Mouse (Mus musculus): ENCODE data around the gene Ppp1r12a. TPM values are rescaled to one million over a fixed set of nuclear protein-coding genes. Genes with fewer than 3 reads are reported as not detected.
"Not testable (repeated sequence)": the region's sequence is repeated elsewhere in the genome, so short reads cannot be mapped to it uniquely, and the experiment has no call there.

The Ppp1r12a gene
- polyA plus RNA-seq, 1 experiment from 2014 or later, result 71.9 TPM

- no peaks in the 10 kb centered on the region for H3K9me3 ChIP-seq (ENCODE audit: control insufficient read depth, low read length)
- 82% methylated on average over 2 of the region's 2 CpGs for whole genome bisulfite sequencing
- no peaks in the 10 kb centered on the region for H3K4me1 ChIP-seq (ENCODE audit: control insufficient read depth, insufficient read depth, low read length)
- H3K9ac ChIP-seq (ENCODE audit: low read depth, low read length), result no peak overlapping the region
- no peaks in the 10 kb centered on the region for H3K27me3 ChIP-seq (replicated peaks; ENCODE audit: control insufficient read depth, insufficient read depth, low read length)
- DNase-seq (ENCODE audit: low spot score) (no peak), ATAC-seq (ENCODE audit: low read depth) (no peak)
- H3K4me3 ChIP-seq (ENCODE audit: low read depth, low read length), result no peak overlapping the region
- H3K36me3 ChIP-seq (ENCODE audit: control insufficient read depth, insufficient read depth, low read length), result peaks cover 55% of the 10 kb centered on the region
- H3K4me2 ChIP-seq (ENCODE audit: low read depth, low read length), result no peak overlapping the region
- no peak overlapping the region for H3K27ac ChIP-seq (replicated peaks; ENCODE audit: low read depth, low read length)
Measured at GRCm38 (mm10) chr10:108251181-108251580, 89.2 kb downstream of the Ppp1r12a start.

- no peak overlapping the region for H3K4me3 ChIP-seq (ENCODE audit: low read depth, low read length)
- H3K4me2 ChIP-seq (ENCODE audit: low read depth, low read length), result no peak overlapping the region
- WGBS, result 86% methylated on average over 7 of the region's 7 CpGs
- DNase-seq (ENCODE audit: low spot score) (no peak), ATAC-seq (ENCODE audit: low read depth) (no peak)
- no peaks in the 10 kb centered on the region for H3K4me1 ChIP-seq (ENCODE audit: control insufficient read depth, insufficient read depth, low read length)
- no peak overlapping the region for H3K27ac ChIP-seq (replicated peaks; ENCODE audit: low read depth, low read length)
- no peaks in the 10 kb centered on the region for H3K9me3 ChIP-seq (ENCODE audit: control insufficient read depth, low read length)
- H3K36me3 ChIP-seq (ENCODE audit: control insufficient read depth, insufficient read depth, low read length), result peaks cover 66% of the 10 kb centered on the region
- H3K9ac ChIP-seq (ENCODE audit: low read depth, low read length), result no peak overlapping the region
- H3K27me3 ChIP-seq (replicated peaks; ENCODE audit: control insufficient read depth, insufficient read depth, low read length), result no peaks in the 10 kb centered on the region
Measured at GRCm38 (mm10) chr10:108255812-108256376, 93.9 kb downstream of the Ppp1r12a start.

- Histone ChIP-seq H3K36me3 (ENCODE audit: control insufficient read depth, insufficient read depth, low read length) (peaks cover 63% of the 10 kb centered on the region), H3K9ac (ENCODE audit: low read depth, low read length) (no peak overlapping the region), H3K4me3 (ENCODE audit: low read depth, low read length) (no peak overlapping the region), H3K4me2 (ENCODE audit: low read depth, low read length) (no peak overlapping the region), H3K27ac (replicated peaks; ENCODE audit: low read depth, low read length) (no peak overlapping the region), H3K9me3 (ENCODE audit: control insufficient read depth, low read length) (no peaks in the 10 kb centered on the region), H3K27me3 (replicated peaks; ENCODE audit: control insufficient read depth, insufficient read depth, low read length) (no peaks in the 10 kb centered on the region), H3K4me1 (ENCODE audit: control insufficient read depth, insufficient read depth, low read length) (no peaks in the 10 kb centered on the region)
- 90% methylated on average over 10 of the region's 10 CpGs for WGBS
- DNase-seq (ENCODE audit: low spot score) (no peak), ATAC-seq (ENCODE audit: low read depth) (no peak)
Measured at GRCm38 (mm10) chr10:108260931-108261330, 98.9 kb downstream of the Ppp1r12a start.

DNA sequence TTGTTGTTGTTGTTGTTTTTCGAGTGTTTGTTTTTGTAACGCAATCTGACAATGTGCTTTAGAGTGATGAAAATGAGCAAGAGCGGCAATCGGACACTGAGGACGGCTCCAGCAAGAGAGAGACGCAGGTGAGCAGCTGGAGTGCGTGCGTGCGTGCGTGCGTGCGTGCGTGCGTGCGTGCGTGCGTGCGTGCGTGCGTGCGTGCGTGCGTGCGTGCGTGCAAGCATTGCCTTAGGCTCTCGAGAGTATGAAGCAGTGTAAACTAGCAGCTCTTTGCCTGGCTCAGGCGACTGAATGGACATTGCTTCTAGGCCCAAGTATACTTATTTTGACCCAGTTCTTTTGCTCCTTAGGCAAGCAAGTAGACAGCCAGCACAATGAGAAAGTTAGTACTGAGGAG, 102.6 kb downstream of the Ppp1r12a start:
- ATAC-seq (ENCODE audit: low read depth), result no peak
- no peak overlapping the region for H3K9ac ChIP-seq (ENCODE audit: low read depth, low read length)
- 96% methylated on average over 27 of the region's 27 CpGs for WGBS
- no peak for DNase-seq (ENCODE audit: low spot score)
- H3K27ac ChIP-seq (replicated peaks; ENCODE audit: low read depth, low read length), result no peak overlapping the region
- H3K4me2 ChIP-seq (ENCODE audit: low read depth, low read length), result no peak overlapping the region
- no peaks in the 10 kb centered on the region for H3K4me1 ChIP-seq (ENCODE audit: control insufficient read depth, insufficient read depth, low read length)
- peaks cover 64% of the 10 kb centered on the region for H3K36me3 ChIP-seq (ENCODE audit: control insufficient read depth, insufficient read depth, low read length)
- no peak overlapping the region for H3K4me3 ChIP-seq (ENCODE audit: low read depth, low read length)
- no peaks in the 10 kb centered on the region for H3K9me3 ChIP-seq (ENCODE audit: control insufficient read depth, low read length)
- no peaks in the 10 kb centered on the region for H3K27me3 ChIP-seq (replicated peaks; ENCODE audit: control insufficient read depth, insufficient read depth, low read length)

DNA sequence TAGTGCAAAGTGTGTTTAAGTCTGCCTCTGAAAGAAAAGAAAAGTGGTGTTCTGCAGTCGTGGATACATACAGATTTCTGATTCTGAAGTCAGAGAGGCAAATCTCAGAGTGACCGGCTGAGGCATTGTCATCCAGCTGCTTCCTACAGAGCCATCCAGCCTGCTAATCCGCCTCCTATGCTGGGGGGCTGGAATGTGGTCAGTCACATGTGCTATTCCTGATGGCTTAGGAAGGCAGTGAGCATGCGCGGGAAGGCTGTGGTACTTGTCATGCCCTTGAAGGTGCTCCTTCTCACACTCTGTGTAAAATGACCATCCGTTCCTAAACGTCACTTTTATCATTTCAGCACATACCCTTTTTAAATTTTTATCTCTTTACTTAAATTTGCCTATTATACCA, 109.2 kb downstream of the Ppp1r12a start:
- no peaks in the 10 kb centered on the region for H3K9me3 ChIP-seq (ENCODE audit: control insufficient read depth, low read length)
- no peak overlapping the region for H3K4me3 ChIP-seq (ENCODE audit: low read depth, low read length)
- no peak overlapping the region for H3K4me2 ChIP-seq (ENCODE audit: low read depth, low read length)
- H3K4me1 ChIP-seq (ENCODE audit: control insufficient read depth, insufficient read depth, low read length), result no peaks in the 10 kb centered on the region
- H3K9ac ChIP-seq (ENCODE audit: low read depth, low read length), result no peak overlapping the region
- ATAC-seq (ENCODE audit: low read depth) (no peak), DNase-seq (ENCODE audit: low spot score) (no peak)
- H3K27ac ChIP-seq (replicated peaks; ENCODE audit: low read depth, low read length), result no peak overlapping the region
- peaks cover 63% of the 10 kb centered on the region for H3K36me3 ChIP-seq (ENCODE audit: control insufficient read depth, insufficient read depth, low read length)
- WGBS, result 85% methylated on average over 7 of the region's 7 CpGs
- no peaks in the 10 kb centered on the region for H3K27me3 ChIP-seq (replicated peaks; ENCODE audit: control insufficient read depth, insufficient read depth, low read length)

- H3K4me2 ChIP-seq (ENCODE audit: low read depth, low read length), result no peak overlapping the region
- H3K27me3 ChIP-seq (replicated peaks; ENCODE audit: control insufficient read depth, insufficient read depth, low read length), result no peaks in the 10 kb centered on the region
- ATAC-seq (ENCODE audit: low read depth) (no peak), DNase-seq (ENCODE audit: low spot score) (no peak)
- no peak overlapping the region for H3K4me3 ChIP-seq (ENCODE audit: low read depth, low read length)
- no peaks in the 10 kb centered on the region for H3K9me3 ChIP-seq (ENCODE audit: control insufficient read depth, low read length)
- no peak overlapping the region for H3K9ac ChIP-seq (ENCODE audit: low read depth, low read length)
- no peaks in the 10 kb centered on the region for H3K4me1 ChIP-seq (ENCODE audit: control insufficient read depth, insufficient read depth, low read length)
- WGBS, result 92% methylated on average over 6 of the region's 6 CpGs
- H3K36me3 ChIP-seq (ENCODE audit: control insufficient read depth, insufficient read depth, low read length), result peaks cover 53% of the 10 kb centered on the region
- no peak overlapping the region for H3K27ac ChIP-seq (replicated peaks; ENCODE audit: low read depth, low read length)
Measured at GRCm38 (mm10) chr10:108276678-108277077, 114.7 kb downstream of the Ppp1r12a start.

DNA sequence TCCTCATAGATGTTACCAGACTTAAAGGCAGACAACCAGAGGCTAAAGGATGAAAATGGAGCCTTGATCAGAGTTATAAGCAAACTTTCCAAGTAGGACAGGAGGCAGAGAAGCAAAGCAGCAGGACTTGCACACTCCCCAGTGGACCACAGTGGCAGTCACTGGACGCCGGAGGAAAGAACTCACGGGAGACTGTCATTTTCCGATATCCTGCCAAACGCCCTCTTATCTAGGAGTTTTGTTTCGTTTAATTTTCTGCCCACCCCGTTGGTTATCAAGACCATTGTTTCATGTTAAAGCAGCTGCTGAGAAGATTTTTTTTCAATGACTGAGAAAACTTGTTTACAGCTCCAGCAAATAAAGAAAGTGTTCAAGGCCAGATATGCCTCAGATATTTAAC, 115.2 kb downstream of the Ppp1r12a start:
- H3K4me3 ChIP-seq (ENCODE audit: low read depth, low read length), result no peak overlapping the region
- no peak overlapping the region for H3K27ac ChIP-seq (replicated peaks; ENCODE audit: low read depth, low read length)
- H3K9me3 ChIP-seq (ENCODE audit: control insufficient read depth, low read length), result no peaks in the 10 kb centered on the region
- 78% methylated on average over 7 of the region's 7 CpGs for WGBS
- no peak overlapping the region for H3K9ac ChIP-seq (ENCODE audit: low read depth, low read length)
- H3K4me1 ChIP-seq (ENCODE audit: control insufficient read depth, insufficient read depth, low read length), result no peaks in the 10 kb centered on the region
- no peak overlapping the region for H3K4me2 ChIP-seq (ENCODE audit: low read depth, low read length)
- no peaks in the 10 kb centered on the region for H3K27me3 ChIP-seq (replicated peaks; ENCODE audit: control insufficient read depth, insufficient read depth, low read length)
- H3K36me3 ChIP-seq (ENCODE audit: control insufficient read depth, insufficient read depth, low read length), result peaks cover 53% of the 10 kb centered on the region
- no peak for DNase-seq (ENCODE audit: low spot score)
- no peak for ATAC-seq (ENCODE audit: low read depth)

GRCm38 (mm10) chr10:108281099-108281498, 119.1 kb downstream of the Ppp1r12a start:
- H3K4me1 ChIP-seq (ENCODE audit: control insufficient read depth, insufficient read depth, low read length); H3K4me3 ChIP-seq (ENCODE audit: low read depth, low read length); H3K9ac ChIP-seq (ENCODE audit: low read depth, low read length); H3K9me3 ChIP-seq (ENCODE audit: control insufficient read depth, low read length); H3K4me2 ChIP-seq (ENCODE audit: low read depth, low read length); H3K27ac ChIP-seq (replicated peaks; ENCODE audit: low read depth, low read length); H3K27me3 ChIP-seq (replicated peaks; ENCODE audit: control insufficient read depth, insufficient read depth, low read length); ATAC-seq (ENCODE audit: low read depth); DNase-seq (ENCODE audit: low spot score): not testable (repeated sequence)
- H3K36me3 ChIP-seq (ENCODE audit: control insufficient read depth, insufficient read depth, low read length), result peaks cover 38% of the 10 kb centered on the region
- 96% methylated on average over 2 of the region's 5 CpGs for WGBS

DNA sequence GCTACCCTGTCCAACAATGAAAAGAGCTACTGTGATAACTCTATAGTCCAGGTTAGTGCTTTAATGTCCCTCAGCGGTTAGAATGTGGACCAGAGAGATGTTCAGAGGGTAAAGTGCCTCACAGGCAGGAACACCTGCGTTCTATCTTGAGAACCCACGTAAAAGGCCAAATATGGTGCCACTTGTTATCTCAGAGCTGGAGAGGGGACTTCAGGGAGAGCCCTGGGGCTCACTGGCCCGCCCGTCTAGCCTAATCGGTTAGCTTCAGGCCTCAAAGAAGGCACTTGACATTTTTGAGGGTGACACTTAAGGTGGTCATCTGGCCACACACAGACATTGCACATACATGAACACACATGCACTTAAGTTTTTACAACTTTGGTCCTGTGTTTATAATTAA, 120.4 kb downstream of the Ppp1r12a start:
- H3K27ac ChIP-seq (replicated peaks; ENCODE audit: low read depth, low read length), result no peak overlapping the region
- H3K9me3 ChIP-seq (ENCODE audit: control insufficient read depth, low read length), result no peaks in the 10 kb centered on the region
- no peak for ATAC-seq (ENCODE audit: low read depth)
- no peak for DNase-seq (ENCODE audit: low spot score)
- 95% methylated on average over 6 of the region's 6 CpGs for WGBS
- H3K4me2 ChIP-seq (ENCODE audit: low read depth, low read length), result no peak overlapping the region
- no peak overlapping the region for H3K9ac ChIP-seq (ENCODE audit: low read depth, low read length)
- no peaks in the 10 kb centered on the region for H3K27me3 ChIP-seq (replicated peaks; ENCODE audit: control insufficient read depth, insufficient read depth, low read length)
- H3K4me1 ChIP-seq (ENCODE audit: control insufficient read depth, insufficient read depth, low read length), result no peaks in the 10 kb centered on the region
- peaks cover 31% of the 10 kb centered on the region for H3K36me3 ChIP-seq (ENCODE audit: control insufficient read depth, insufficient read depth, low read length)
- no peak overlapping the region for H3K4me3 ChIP-seq (ENCODE audit: low read depth, low read length)
